Mouse (Mus musculus) granulocyte monocyte progenitor cell, adult 5-6 weeks (primary cell): ENCODE measurements around the gene Znrf1. TPM values are rescaled to one million over a fixed set of nuclear protein-coding genes. Genes with fewer than 3 reads are reported as not detected.

ENCODE experiments used
- ATAC-seq: replicated peaks from 2 replicates; pipeline ENCODE4 v1.8.0; 2016; ENCODE audit warnings: mild to moderate bottlenecking, moderate TSS enrichment, inconsistent platforms; ENCODE audit not compliant: poor library complexity, severe bottlenecking
- total RNA-seq, 2 experiments: library from RNA; stranded (forward) in 1 of 2; stranded (reverse) in 1 of 2; fragments of 200-712, 200-1000 nt in 1 of 2; fragments of >200 nt in 1 of 2; fragmentation: Nextera tagmentation in 1 of 2; gene quantifications; 2 replicates each; pipeline ENCODE4 v1.2.3; 2014 to 2017

Znrf1 gene
- total RNA-seq, 2 experiments from 2014 or later: 63.4 to 84.7 TPM

DNA sequence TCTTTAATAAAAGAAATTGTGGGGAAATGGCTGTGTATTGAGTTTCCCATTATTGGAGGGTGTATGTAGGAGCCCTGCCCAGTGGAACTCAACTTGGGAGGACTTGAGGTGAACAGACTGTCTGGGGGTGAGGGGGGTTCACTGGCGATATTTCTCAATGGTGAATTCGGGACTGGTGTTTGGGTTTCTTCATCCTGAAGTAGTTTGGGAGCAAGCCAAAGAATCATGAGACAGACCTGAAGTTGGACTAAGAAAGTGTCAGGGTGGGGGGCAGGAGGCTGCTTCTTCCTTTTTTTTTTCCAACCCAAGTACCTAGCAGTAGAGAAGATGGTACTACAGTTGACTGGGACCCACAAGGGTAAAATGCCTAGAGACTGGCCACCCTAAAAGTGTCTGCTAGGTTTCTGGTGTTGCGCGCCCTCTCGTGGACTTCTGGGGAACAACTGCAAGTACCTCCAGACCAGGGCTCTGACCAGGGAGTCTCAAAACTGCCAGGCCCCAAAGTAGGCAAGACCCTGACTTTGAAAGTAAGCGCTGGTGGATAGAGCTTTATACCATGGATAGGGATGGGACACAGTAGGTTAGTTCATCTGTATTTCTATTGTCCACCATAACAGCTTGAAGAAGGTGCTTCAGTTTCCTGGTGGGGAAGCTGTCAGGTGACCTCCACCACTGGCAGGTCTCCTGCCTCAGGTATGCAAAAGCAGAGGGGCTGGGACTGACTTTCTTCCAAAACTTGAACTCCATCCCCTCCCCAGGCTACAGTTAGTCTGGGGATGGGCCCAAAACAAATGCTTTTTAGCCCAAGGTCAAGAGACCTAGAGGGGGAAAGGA, 90.0 kb downstream of the Znrf1 start:
- peak; percentile 52 for ATAC-seq

DNA sequence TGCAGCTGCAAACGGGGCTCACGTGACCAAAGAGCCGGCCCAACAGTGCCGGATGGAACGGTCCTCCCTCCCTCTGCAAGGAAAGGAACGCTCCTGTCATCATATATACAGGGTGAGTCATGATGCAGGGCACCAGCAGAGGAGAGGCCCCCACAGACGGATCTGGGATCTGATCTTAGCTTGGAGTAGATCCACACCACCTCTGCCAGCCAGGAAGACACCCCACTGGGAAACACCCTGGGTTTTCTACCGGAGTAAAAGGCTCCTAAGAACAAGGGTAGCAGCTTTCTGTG, 90.6 kb downstream of the Znrf1 start:
- ATAC-seq: no peak

DNA sequence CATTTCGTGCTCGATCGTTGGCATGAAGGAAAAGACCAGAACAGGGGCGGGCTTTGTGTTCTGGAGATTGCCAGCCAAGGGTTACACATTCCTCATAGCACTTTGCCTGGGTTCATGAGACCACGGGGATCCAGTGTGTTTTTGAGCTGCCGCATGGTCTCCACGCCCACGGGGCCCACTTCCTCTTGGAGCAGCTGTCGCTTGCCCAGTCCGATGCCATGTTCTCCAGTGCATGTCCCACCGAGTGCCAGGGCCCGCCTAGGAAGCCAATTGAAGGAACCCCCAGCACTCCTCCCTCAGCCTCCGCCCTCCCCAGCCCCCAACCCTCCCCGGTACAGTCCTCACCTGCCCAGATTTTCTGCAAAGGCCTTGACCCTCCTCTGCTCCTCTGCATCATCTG, 91.0 kb downstream of the Znrf1 start:
- peak; percentile 23; the same call in 1 of the 2 replicates for ATAC-seq

DNA sequence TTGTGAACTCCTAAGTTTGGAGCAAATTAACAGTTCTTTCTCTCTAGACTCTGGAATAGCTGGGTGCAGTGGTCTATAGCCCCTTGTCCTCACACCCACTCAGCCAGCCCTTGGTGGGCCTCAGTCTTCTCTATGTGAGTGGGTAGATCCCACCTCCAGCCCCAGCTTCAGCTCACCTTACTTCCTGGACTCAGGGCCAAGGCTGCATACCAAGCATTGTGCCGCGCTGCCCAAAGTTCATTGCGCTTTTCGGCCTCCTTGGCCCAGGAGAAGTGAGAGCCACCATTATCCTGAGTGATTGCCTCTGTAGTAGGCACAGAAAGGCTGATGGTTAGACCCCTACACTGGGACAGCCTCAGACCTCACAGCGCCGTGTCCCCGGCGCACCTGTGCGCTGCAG, 92.0 kb downstream of the Znrf1 start:
- no peak for ATAC-seq

DNA sequence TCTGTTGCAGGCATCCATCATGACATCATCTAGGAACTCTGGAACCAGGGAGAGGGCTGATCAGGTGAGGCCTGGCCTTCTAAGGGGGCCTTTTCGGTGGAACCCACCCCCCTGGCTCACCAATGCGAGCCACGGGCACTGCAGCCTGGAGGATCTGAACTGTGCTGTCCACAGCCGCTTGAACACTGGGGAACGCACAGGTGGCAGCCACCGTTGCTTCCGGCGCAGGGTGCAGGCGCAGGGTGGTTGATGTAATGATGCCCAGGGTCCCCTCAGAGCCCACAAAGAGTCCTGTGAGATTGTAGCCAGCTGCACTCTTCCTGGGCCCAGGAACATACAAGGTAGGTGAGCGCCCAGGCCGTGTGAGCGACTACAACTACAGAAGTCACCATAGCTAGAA, 92.5 kb downstream of the Znrf1 start:
- no peak for ATAC-seq

DNA sequence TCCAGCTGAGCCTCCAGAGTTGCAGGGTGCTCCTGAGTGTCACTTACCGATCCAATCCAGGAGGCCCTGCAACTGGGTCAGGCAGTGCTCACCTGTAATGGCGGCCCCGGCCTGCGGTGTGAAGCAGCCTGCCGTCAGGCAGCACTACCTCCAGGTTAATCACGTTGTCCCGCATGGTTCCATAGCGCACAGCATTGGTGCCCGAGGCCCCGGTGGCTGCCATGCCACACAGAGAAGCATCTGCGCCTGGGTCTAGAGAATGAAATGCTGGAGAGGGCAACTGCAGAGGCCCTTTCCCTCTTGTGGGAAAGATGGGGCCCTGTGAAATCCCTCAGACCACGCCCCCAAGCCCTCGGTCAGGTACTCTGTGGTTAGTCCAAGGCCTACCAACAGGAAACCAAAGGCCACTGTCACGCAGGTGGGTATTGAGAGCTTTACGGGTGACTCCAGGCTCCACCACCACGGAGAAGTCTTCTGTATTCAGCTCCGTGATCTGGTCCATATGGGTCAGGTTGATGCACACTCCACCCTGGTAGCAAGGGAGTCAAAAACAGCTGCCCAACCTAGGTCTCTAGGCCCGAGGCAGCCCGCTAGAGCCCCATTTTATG, 93.1 kb downstream of the Znrf1 start:
- no peak; the same call in 1 of the 2 replicates for ATAC-seq

DNA sequence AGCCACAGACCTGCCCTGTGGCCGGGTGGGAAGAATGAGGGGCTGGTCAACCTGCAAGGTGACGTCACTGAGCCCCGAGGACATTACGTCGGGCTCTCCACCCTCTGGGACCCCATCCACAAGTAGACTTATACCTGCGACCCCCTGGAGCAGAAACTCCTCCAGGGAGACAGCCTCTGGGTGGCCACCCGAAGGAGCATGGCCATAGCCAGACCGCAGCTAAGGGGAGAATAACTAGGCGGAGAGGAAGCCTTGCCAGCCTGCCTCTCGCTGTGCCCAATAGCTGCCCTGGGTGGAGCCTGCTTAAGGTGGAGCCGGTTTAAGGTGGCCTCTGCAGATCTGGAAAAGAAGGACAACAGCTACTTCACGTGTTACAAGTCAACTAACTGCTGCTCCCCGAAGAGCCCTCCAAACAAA, 94.2 kb downstream of the Znrf1 start, which contains the start of gene Ldhd:
TSS of gene Ldhd (minus strand) at position 270 of the 417 bp plus-strand sequence.
- ATAC-seq: peak; percentile 48

DNA sequence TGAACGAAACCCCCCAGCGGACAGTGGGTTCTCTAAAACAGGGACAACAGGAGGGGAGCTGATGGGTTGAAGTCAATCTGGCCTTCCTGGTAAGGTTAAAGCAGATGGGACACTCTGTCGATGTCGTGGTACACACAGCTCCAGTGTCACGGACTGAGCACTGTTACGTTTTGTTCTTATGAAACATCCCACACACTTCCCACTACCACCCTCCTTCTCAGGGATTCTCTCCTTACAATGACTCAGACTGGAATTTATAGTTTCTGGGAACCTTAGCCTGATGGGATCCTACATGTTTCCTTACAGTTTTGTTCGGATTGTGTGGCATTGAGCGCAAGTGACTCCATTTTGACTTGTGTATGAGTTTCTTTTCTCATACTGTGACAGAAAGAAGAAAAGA, 95.7 kb downstream of the Znrf1 start:
- ATAC-seq: no peak

DNA sequence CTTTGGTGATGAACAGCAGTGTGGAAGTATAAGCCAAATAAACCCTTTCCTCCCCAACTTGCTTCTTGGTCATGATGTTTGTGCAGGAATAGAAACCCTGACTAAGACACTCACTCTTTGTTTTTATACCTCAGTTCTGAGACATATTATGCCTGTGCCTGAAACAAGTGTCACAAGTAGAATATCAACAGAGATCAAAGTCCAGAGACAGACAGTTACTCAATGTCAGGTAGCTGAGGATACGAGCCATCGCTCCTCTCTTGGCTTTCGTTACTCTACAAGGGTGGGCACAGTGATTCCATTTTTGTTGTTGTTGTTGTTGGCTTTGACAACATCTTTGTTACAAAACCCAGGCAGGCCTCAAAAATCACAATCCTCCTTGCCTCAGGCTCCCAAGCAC, 97.1 kb downstream of the Znrf1 start:
- ATAC-seq: no peak

DNA sequence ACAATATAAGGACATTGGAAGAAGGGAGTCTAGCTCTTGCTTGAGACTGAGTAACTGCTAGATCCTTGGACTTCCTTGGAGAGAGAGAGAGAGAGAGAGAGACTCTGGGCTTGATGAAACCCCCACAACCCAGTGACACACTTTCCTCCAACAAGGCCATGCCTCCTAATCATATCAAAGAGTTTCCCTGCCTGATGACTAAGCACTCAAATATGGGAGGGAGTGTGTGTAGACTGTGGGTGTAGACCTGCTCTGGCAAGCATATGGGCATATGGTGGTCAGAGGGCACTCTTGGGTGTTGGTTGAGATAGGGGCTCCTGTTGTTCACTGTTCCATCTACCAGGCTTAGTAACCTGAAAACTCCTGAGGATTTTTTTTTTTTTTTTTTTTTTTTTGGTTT, 102.2 kb downstream of the Znrf1 start:
- ATAC-seq: no peak

DNA sequence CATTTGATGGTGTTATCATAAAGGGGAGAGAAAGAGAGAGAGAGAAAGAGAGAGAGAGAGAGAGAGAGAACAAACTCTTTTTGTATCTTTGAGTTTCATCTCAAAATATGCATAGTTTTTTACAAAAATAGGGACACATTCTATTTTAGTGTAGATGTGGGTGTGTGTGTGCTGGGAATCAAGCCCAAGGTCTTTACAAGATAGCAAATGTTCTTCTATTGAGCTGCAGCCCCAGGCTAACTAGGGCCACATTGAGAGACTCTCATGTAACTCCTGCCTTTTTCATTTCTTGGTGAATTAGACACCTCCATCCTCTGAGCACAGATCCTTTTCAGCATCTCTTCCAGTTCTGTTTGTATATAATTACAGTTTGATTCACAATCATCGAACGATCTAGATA, 105.2 kb downstream of the Znrf1 start:
- ATAC-seq: no peak

DNA sequence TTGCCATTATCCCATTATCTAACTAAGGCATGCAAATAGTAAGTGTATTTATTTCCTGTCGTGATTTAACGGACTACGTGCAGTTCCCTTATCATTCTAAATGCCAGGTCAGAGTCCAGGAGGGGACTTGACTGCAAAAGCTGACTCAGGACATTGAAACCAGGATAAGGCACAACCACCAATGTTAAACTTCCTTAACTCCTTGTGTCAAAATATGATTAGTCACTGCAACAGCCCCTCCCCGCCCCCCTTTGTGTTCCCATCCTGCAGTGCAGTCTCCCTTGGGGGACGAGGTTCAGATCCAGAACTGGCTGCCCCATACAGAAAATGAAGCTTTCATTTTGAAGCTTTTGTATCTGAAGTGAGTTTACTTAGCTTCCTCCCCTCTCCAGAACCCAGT, 106.6 kb downstream of the Znrf1 start:
- peak; percentile 45 for ATAC-seq

DNA sequence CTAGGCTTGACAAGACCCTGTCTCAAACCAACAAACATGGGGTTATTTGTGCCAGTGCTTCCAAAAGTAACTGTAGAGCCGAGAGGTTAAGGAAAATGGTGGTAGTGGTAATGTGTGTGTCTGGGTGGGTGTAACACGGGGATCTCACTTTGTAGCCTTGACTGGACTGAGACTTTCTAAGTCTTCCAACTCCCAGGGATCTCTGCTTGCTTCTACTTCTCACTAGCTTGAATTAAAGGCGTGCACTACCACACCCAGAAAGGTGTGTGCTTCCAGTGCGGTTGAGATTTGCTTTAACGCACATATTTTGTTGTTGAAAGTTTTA, 107.0 kb downstream of the Znrf1 start:
- ATAC-seq: peak; percentile 4; the same call in 1 of the 2 replicates

DNA sequence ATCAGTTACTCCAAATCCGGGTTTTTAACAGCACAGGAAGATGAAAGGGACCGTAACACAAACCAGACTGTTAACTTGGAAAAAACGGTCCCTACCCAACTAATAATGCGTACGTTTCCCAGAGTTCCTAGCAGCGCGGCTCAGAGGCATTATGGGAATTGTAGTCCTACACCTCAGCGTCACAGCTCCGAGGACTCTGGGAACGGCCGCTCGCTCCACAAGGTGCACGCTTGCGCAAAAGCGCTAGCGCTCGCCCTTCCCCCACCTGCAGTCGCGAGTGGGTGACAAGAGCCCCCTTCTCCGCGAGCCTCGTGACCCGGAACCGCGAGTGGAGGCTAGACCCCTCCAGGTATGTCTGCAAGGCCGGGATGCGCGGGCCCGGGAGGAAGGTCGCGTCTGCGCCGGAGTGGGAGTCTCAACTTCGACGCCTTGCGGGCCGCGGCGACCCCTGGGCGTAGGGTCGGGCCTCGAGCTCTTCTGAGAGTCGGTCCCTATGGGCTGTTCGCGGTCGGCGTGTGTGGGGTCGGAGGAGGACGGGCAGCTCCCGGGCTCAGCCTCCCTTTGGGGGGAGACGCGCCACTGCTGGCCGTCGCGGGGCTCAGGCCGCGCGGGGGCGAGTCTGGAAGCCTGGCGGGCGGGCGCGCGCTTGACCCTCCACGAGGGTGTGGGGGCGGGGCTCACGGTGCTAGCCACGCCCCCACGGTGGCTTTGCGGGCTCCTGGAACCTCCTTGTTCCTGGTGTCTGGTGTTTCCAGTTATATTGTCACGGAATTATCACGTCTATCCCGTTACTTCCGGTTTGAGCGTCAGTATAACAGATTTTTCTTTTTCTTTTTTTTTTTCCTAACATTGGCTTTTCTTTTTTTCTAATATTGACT, 107.6 kb downstream of the Znrf1 start, which contains the start of gene Zfp1:
TSS of gene Zfp1 (plus strand) at position 138 of the 878 bp plus-strand sequence.
- peak; percentile 76 for ATAC-seq

DNA sequence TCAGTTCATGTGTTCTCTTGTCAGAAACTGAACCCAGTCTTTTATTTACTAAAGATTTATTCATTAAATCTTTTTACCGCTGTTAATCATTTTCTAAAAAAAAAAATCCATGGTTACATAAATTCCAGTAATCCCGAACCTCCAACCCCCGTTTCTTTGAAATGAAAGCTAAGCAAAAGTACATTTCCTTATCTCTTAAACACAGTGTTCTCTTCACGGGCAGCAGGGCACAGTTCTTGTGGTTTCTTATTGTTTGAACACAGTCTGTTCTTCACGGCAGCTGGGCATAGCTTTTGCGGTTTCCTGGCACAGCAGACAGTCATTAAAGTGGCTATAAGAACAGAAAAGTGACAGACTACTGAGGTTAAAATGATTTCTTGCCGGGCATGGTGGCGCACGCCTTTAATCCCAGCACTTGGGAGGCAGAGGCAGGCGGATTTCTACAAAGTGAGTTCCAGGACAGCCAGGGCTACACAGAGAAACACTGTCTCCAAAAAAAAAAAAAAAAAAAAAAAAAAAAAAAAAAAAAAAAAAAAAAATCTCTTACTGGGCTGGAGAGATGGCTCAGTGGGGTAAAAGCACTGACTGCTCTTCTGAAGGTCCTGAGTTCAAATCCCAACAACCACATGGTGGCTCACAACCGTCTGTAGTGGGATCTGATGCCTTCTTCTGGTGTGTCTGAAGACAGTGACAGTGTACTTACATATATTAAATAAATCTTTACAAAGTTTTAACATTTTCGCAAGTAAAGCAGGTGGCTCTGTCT, 108.6 kb downstream of the Znrf1 start:
- peak; percentile 47 for ATAC-seq

DNA sequence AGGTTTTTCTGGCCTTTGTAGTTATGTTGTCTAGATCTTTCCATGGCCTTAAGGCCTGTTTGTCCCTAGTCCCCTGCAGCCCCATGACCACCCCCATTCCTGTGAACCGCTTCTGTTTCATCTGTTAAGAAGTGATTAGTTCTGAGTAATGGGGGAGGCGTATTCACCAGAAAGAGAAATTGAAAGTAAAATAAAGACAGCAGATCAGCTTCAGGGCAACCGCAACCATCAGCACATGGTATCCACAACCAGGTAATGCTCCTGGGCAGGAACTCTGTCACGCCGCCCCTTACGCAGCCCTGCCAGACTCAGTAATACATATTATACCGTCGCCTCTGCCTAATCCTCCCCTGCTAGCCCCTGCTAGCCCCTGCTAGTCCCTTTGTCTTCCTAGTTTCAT, 109.8 kb downstream of the Znrf1 start:
- ATAC-seq: no peak

DNA sequence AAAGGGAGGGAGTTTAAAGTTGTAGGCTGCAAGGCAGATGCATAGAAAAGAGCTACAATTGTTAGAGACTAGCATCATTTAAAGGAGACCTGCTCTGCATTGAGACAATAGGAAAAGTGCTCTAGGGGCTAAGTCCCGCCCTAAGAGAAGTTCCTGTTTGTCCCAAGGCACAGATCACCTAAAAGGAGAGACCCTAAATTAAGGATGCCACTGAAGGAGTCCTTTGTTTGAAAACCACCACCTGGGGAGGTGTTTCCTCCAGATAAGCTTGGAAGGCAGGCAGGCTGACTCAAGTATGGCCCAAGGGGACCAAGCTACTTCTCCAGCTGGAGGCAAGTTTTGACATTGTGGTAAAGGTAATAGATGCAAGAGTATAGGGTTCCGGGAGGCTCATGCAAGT, 112.9 kb downstream of the Znrf1 start:
- no peak for ATAC-seq

DNA sequence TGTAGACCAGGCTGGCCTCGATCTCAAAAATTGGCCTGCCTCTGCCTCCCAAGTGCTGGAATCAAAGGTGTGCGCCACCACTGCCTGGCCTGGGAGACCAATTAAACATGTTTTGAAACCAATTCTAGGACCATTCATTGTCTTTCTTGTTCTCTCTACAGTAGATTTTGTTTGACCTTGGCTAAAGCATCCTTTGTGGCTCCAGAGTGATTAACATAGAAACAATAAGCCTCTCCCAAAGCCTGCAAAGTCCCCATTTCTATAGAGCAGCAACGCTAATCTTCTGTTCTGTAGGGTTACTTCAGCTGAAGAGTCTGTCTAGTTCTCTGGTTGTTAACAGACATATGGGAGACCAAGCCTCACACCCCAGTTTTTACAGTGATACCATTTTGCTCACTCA, 114.8 kb downstream of the Znrf1 start:
- no peak for ATAC-seq

DNA sequence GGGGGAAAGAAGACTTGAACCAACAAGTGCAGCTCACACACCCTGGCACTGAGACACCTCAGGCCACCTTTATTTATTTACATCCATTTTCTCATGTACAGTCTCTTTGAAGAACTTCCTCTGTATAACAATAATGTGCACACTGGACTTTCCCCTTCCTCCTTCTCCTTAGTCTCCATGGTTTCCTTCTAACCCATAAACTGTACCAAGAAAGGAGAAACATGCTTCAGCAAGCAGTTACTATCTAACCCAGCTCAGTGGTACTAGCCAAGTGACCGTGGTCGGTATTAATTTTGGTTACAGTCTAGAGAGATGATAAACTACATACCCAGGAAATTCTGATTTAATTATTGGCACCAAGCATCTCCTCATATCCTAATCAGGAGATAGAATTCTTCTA, 117.6 kb downstream of the Znrf1 start:
- no peak for ATAC-seq

DNA sequence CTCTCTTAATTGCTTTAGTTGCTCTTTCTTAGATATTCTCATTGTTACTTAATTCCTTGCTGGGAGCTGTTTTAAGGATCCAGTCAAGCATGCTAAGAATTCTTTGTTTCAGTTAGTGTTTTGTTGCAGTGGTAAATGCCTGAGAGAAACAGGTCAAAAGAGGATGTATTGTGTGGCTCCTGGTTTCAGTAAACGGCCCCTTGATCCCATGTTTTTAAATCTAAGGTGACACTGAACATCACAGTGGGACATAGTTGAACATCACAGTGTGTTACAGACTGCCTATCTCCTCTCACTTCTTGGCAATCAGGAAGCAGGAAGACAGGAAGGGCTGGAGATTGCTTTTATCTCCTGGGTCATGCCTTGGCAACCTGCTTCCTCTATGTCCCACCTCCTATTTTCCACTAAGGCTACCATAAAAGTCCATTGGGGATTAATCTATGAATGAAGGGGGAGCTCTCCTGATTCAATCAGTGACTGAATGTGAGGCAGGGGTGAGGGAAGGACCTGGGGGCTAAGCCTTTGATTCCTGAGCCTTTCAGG, 121.5 kb downstream of the Znrf1 start:
- no peak for ATAC-seq
